Mouse (Mus musculus) midbrain, embryonic 14.5 days (tissue): ENCODE measurements at regions not wholly inside any gene's neighbourhood (a gene's known extent, or its start where the extent isn't known, plus 50 kb on each side); places are given as distances from the start of the nearest gene placed in this dataset.
"Not testable (repeated sequence)": the region's sequence is repeated elsewhere in the genome, so short reads cannot be mapped to it uniquely, and the experiment has no call there.

Experiments
- ATAC-seq: fragments of 200-750 bp; cut with Nextera tagmentation; 2 replicates; pipeline ENCODE4 v1.8.0; 2017; ENCODE audit warnings: moderate number of reproducible peaks, moderate library complexity; ENCODE audit not compliant: low FRiP score, low TSS enrichment
- DNase-seq: peaks from one replicate; pipeline ENCODE4 v3.0.0-alpha.2; 2015
- H3K27ac ChIP-seq: fragments of 300-500 bp; sonication (generic); replicated peaks from 2 replicates; pipeline ENCODE4 v1.5.1; 2014; ENCODE audit warnings: mild to moderate bottlenecking, low read depth, low read length, moderate library complexity
- H3K27me3 ChIP-seq: fragments of 300-500 bp; sonication (generic); 2 replicates; pipeline ENCODE4 v1.6.1; 2014; ENCODE audit warnings: low read length, control low read depth, mixed read lengths; ENCODE audit not compliant: control insufficient read depth, insufficient read depth
- H3K36me3 ChIP-seq: fragments of 300-500 bp; sonication (generic); 2 replicates; pipeline ENCODE4 v1.6.1; 2014; ENCODE audit warnings: low read length, control low read depth; ENCODE audit not compliant: control insufficient read depth, insufficient read depth
- H3K4me1 ChIP-seq: fragments of 300-500 bp; sonication (generic); 2 replicates; pipeline ENCODE4 v1.6.1; 2014; ENCODE audit warnings: mild to moderate bottlenecking, antibody characterized with exemption, low read length, control low read depth; ENCODE audit not compliant: control insufficient read depth, insufficient read depth
- H3K4me2 ChIP-seq: fragments of 300-500 bp; sonication (generic); 2 replicates; pipeline ENCODE4 v1.6.1; 2014; ENCODE audit warnings: mild to moderate bottlenecking, low read length, moderate library complexity
- H3K4me3 ChIP-seq: fragments of 300-500 bp; sonication (generic); replicated peaks from 2 replicates; pipeline ENCODE4 v1.5.1; 2014; ENCODE audit warnings: low read depth, low read length
- H3K9ac ChIP-seq: fragments of 300-500 bp; sonication (generic); replicated peaks from 2 replicates; pipeline ENCODE4 v1.6.1; 2014; ENCODE audit warnings: mild to moderate bottlenecking, low read length, moderate library complexity
- H3K9me3 ChIP-seq: fragments of 300-500 bp; sonication (generic); 2 replicates; pipeline ENCODE4 v1.6.1; 2016; ENCODE audit warnings: low read length, control low read depth, mixed read lengths; ENCODE audit not compliant: control insufficient read depth
- WGBS: fragments of 180-500 bp; shearing (Covaris S2); extraction: QIAGEN DNeasy Blood & Tissue Kit; methylation state at CpG from one replicate; pipeline ENCODE4 v1.1.7; 2014; 5-methylcytosine and 5-hydroxymethylcytosine counted together

DNA sequence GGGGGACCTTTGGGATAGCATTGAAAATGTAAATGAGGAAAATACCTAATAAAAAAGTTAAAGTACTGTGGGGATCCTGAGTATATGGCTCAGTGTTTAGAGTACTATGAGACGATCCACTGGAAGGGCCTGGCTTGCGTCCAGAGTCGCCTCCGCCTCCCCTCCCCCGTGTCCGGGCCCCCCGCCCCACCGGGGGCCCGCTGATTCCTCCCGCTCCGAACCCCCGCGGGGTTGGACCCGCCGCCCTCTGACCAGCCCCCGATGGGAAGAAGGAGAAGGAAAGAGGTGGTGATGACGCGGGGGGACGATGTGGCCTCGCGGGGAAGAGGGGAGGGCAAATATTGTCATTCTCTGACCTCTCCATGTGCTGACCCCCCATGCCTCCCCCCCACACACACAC, 500.8 kb upstream of the Gm12887 start:
- not testable (repeated sequence) for H3K9ac ChIP-seq, H3K4me3 ChIP-seq, H3K27me3 ChIP-seq, H3K4me2 ChIP-seq, H3K27ac ChIP-seq, DNase-seq, H3K4me1 ChIP-seq, H3K36me3 ChIP-seq, H3K9me3 ChIP-seq
- ATAC-seq, result peak; percentile 69
- WGBS, result no CpG with 5 or more reads among the region's 21 CpGs
